Mouse (Mus musculus) left cerebral cortex, adult 9 months (tissue): ENCODE data around the gene Ptgir.

Experiments used
- DNase-seq, 2 experiments: peaks; one replicate each; pipeline ENCODE4 v3.0.0; 2022; ENCODE audit warnings: low spot score in 2 of 2

Ptgir gene

GRCm38 (mm10) chr7:16891641-16892351 is 14.5 kb upstream of the Ptgir start, which contains the start of gene Gng8:
Gng8 (plus strand) TSS chr7:16891786.
- DNase-seq: peak in 1 of 2 experiments; percentile 86

DNA sequence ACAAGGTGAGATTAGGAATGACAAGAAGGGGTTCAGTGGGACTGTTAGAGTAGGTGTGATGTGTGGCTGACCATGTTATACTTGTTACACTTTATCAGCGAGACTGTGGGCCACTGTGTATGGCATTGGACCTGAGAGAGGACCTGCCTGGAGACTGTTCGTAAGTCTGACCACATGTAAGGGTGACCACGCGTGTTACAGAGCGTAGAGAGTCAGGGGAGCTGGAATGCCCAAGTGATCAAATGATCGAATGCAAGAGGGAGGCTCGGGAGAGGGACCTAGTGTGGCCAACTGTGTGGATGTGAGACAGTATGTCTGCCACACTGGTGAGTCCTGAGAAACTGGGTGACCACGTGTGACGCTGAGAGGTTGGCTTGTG is 13.9 kb upstream of the Ptgir start:
- DNase-seq: no peak

DNA sequence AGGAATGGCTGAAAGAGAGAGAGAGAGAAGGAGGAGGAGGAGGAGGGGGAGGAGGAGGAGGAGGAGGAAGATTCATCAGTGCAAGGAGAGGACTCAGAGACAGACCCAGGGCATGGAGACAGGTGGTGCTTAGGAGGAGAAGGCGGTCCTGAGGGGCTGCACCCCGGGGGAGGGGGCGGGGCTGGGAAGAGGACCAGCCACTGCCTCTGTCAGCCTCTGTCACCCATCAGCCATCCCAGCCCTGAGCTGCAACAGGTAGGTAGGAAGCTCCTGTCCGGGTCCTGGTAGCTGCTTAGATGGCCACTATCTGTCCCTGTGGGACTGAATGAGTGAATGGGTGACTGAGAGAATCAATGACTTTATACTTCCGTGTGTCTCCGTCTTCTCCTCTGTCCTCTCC is 12.7 kb upstream of the Ptgir start:
- no peak for DNase-seq

GRCm38 (mm10) chr7:16894279-16894678 is 12.0 kb upstream of the Ptgir start:
- no peak for DNase-seq

DNA sequence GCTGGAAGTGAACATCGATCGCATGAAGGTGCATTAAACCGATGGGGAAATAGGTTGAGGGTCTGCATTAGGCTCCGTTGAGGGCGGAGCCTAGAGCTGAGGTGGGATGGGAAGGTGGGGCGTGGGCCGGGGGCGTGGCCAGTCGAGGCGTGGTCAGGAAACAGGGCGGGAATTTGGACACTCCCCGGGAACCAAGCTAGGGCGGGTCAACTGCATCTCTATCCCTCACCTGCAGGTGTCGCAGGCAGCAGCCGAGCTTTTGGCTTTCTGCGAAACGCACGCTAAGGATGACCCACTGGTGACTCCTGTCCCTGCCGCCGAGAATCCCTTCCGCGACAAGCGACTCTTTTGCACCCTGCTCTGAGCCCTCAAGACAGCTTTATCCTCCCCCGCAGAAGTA is 11.3 kb upstream of the Ptgir start:
- DNase-seq: peak in 1 of 2 experiments; percentile 75

- DNase-seq: no peak
Observed at GRCm38 (mm10) chr7:16895511-16895910, 10.8 kb upstream of the Ptgir start.

DNA sequence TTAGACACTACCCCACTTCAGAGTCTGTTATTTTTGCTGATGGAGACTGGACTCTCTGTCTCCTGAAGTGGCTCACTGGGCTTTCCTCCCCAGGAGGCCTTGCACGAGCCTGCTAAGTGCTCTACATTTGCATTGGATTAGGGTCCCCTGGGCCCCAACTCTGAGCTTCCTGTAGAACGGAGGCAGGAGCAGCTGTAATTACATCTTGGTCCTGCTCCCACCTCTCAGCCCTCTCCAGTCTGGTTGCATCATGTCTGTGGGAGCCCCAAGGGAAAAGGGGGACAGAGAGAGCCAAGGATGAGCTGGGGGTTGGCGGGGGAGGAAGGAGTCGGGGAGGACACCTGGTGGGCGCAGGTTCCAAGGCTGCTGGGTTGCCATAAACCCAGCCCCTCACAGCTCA is 5.8 kb upstream of the Ptgir start:
- DNase-seq: no peak

DNA sequence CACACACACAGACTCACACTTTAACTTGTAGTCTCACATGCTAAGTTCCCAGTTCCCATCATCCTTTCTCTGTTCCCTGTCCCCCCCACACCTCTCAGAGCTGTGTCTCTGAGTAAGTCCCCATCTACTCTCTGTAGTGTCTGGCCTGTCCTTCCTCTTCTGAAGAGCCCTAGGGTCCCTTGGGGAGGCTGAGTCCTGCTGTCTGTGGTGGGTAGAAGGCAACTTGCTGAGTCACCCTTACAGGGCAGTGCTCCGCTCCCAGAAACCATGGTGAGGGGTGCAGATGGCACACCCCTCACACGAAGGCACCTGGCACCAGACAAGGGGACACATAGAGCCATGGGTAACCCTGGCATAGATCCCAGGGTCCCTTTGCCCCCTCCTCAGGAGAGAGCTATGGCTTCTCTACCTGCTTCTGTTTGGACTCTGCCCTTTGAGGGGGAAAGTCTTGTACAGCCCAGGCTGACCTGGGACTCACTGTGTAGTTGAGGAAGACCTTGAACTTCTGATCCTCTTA is 2.8 kb upstream of the Ptgir start:
- no peak for DNase-seq

GRCm38 (mm10) chr7:16904120-16904675 is 2.1 kb upstream of the Ptgir start:
- DNase-seq: no peak

- DNase-seq: no peak
Observed at GRCm38 (mm10) chr7:16905491-16906021, 734 bp upstream of the Ptgir start.

- no peak for DNase-seq
Observed at GRCm38 (mm10) chr7:16906889-16907559, 734 bp downstream of the Ptgir start.

DNA sequence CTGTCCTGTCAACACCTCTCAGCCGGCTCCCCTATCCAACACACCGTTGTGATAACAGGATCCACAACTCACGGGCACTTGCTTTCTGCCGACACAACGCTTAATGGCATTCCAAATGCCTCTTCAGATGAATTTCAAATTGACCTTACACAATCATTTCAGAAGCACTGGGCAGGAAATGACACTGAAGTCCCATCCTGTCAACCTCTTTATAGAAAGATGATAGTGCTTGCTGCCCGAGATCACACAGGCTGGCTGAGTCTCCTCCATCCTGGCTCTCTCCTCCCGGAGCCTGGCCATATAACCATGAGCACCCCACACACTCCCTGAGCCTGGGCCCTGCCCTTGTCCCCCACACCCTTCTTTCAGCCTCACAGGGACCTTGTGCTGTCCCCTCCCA is 1.6 kb downstream of the Ptgir start:
- no peak for DNase-seq

- no peak for DNase-seq
Observed at GRCm38 (mm10) chr7:16908367-16908766, 2.1 kb downstream of the Ptgir start.

DNA sequence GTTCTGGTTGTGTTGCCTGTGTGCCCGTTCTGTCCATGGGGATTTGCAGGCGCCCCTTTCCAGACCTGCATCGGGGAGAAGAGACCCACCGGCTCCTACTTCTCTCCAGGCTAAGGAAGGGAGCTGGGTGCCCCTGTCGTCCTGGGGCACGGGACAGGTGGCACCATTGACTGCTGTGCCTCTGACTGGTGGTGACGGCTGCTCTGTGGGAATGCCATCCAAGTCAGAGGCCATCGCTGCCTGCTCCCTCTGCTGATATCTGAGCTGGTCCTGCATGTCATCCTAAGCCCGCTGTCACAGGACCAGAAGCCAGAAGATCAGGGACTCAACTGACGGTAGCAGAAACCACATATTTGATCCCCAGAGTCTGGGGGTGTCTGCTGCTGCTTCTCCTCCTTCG is 2.6 kb downstream of the Ptgir start:
- DNase-seq: no peak

DNA sequence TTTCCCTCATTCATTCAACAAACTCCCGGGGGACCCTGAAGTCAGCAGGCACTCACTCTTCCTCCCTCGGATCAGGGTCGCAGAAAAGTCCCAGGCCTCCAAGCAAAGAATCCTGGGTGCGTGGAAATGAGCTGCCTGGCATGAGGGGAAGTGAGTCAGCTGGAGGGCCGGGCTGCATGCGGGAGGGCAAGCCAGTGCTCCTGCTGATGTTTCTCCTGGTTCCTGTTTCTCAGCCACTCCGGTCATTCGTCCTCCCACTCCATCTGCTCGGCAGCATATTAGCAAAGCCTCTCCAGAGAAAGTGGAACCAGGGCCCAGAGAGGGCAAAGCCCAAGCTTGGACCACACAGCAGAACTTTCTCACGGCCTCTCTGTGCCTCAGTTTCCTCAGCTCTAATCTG is 3.6 kb downstream of the Ptgir start:
- no peak for DNase-seq

- DNase-seq: no peak
Observed at GRCm38 (mm10) chr7:16911904-16912303, 5.6 kb downstream of the Ptgir start.

DNA sequence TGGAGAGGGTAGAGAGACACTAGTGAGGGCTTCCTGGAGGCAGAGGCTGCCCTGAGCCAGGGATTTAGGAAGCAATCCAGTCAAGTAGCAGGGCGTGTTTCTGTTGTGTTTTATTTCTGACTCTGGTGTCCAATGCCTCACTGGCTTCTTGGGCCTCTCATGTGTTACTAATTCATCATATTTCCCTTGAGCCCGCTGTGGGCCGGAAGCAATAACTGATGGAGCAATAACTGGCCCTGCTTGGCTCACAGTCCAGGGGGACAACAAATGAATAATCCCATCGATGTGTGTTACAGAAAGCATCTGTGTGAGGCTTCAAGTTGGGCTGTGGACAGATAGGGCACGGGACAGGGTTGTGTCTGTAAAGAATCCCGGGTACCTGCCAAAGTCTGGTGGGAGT is 6.1 kb downstream of the Ptgir start:
- DNase-seq: no peak

- DNase-seq: peak in 1 of 2 experiments; percentile 78
Observed at GRCm38 (mm10) chr7:16913806-16914452, 7.6 kb downstream of the Ptgir start.

- no peak for DNase-seq
Observed at GRCm38 (mm10) chr7:16914453-16915343, 8.4 kb downstream of the Ptgir start.

DNA sequence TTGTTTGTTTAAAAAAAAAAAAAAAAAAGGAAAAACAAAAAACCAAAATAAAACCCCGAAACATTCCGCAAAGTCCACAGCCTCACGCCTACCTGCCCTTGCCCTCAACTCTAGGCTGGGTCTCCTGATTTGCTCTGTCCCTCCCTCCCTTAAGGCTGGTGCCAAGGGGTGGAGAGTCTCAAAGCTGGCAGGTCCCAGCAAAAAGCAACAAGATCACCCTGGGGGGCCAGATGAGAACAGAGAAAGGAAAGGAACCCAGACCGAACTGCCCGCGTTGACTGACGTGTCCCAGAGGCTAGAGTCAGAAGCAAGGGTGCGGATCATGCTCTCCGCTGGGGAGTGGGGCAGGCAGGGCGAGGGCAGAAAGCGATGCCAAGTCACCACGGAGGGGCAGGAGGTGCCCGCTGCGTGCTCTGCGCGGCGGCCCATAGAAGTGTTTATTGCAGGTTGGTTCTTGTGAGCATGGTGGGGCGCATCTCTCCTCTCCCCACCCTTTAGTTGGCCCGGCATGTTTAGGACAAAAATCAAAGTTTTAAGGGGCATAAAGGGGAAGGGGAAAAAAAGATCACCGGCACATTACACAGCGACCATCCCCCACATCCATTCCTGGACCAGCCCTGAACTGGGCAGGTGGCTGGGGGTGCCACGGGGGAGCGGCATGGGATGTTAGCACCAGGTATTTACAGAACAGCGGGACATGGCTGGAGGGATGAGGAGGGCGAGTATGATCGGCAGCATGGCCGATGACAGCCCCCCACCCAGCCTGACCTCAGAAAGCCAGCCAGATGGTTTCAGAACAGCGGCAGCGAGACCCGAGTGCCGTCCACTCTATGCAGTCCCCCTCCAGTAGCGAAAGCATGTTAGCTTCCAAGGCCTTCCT is 9.4 kb downstream of the Ptgir start:
- no peak for DNase-seq
